Mouse (Mus musculus) urinary bladder, postnatal 36 days (tissue): ENCODE measurements around the gene Pik3r6.

Experiments used
- DNase-seq, 2 experiments: peaks; one replicate each; pipeline ENCODE4 v3.0.0; 2022; ENCODE audit warnings: low spot score in 2 of 2, mixed read lengths in 1 of 2

The Pik3r6 gene

DNA sequence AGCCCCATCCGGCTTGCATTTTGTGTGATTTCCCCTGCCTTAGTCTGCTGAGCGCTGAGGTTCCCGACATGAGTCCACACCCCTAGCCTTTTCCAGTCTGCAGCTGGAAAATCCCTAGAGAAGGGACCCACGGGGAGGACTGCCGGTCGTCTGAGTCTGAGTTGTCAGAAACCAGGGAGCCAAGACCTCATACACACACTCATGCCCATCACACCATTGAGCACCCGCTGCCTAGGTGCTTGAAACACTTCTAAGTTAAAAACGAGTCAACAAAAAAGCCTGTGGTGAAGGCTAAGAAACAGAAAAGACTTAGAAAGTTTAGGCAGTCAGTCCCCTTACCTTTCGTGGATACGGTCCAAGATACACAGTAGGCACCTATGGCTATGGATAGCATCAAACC is 15.1 kb upstream of the Pik3r6 start:
- DNase-seq: no peak

DNA sequence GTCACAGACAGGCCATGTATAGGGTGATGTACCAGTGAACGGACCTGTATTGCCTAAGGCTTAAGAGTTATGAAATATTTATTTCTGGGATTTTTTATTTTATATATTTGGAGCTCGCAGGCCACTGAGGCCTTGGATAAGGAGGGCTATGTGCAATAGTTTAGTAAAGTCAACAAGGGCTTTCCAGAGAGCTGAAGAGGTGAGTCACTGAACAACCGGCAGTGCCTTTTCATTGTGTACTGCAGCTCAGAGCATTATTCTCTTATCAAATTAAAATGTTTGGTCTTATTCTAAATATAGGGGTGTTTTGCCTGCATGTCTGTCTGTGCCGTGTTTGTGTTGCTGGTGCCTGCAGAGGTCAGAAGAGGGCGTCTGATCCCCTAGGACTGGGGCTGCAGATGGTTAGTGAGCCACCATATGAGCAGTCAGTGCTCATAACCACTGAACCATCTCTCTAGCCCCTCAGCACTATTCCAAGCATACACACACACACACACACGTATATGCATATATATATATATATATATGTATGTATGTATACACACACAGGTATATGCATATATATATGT is 14.5 kb upstream of the Pik3r6 start:
- no peak for DNase-seq

DNA sequence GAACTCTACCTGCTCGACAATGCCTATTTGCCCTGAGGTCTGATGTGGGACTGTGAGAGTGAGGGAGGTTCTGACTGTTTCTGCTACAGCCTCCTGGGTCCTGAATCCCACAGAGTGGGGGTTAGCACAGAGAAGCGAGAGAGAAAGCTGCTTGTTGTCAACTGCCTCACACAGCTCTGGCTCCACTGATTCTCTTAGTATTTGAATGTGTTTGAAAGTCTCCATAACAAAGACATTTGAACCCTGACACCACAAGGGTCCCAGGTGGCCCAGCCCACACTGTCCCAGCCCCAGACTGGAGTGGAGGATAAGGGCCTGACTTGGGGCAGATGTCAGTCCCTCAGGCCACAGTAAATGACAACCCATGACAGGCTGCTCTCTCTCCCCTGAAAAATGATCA is 13.6 kb upstream of the Pik3r6 start:
- no peak for DNase-seq

DNA sequence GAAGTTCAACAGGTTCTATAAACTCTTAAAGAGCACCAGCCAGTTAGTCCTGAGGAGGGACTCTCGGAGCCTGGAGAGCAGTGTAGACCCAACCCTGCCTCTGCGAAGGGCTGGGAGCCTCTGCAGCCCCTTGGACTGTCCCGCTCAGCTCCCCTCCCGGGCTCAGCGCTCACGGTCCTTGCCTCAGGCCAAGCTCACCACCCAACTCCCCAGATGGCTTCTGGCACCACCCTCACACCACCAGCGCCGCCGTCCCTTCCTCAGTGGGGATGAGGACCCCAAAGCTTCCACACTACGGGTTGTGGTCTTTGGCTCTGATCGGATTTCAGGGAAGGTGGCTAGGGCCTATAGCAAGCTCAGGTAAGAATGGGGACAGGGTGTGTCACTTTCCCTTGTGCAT is 10.2 kb upstream of the Pik3r6 start:
- DNase-seq: no peak

DNA sequence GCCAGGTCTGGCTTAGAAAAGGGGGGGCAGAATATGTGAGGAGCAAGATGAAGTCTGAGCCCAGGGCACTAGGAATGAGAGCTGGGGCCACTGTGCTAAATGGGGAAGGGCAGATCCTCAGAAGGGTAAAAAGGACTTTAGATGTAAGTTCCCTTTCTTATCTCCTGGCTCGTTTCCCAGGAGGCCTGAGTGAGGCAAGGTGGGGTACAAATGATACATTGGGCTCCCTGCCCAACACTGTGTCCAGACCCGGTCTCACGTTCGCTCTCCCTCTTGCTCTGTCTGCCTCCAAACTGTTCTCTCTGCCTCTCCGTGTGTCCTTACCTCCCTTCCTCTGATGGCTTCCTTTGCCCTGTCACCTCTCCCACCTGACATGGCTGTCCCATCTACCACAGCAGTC is 9.1 kb upstream of the Pik3r6 start:
- no peak for DNase-seq

DNA sequence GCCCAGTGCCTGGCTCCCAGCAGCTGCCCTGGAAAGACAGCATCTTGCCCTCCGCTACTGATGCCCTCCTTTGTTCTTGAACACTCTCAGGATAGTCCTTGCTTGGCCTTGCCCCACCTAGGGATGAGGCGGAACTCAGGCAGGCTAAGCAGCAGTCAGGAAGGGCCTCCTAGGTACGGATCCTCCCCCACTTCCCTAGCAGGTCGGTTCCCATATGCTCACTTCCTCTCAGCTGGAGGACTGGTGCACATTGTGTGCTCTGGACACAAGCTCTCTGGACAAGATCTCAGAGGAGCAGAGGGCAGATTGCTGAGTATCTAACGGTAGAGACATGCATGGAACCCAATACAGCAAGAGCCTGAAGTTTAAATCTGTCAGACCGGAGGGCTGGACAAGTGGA is 5.7 kb upstream of the Pik3r6 start:
- DNase-seq: no peak

DNA sequence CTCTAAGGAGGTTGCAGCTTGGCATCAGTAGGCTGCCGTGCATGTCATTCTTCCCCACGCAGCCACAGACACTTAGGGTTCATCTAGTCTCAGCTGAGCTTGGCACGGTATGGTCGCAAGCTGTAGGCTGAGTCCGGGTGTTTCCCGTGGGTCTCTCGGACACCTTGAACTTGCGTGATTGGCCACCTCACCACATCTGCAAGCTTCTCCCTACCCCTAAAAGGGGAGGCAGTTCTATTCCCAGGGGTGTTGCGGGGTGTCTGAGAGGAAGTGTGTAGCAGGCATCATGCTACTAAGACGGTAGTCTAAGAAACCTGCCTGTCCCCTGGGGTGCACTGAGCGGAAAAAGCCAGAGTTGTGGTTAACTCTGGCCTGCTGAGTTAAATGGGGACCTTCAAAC is 4.3 kb upstream of the Pik3r6 start:
- no peak for DNase-seq

DNA sequence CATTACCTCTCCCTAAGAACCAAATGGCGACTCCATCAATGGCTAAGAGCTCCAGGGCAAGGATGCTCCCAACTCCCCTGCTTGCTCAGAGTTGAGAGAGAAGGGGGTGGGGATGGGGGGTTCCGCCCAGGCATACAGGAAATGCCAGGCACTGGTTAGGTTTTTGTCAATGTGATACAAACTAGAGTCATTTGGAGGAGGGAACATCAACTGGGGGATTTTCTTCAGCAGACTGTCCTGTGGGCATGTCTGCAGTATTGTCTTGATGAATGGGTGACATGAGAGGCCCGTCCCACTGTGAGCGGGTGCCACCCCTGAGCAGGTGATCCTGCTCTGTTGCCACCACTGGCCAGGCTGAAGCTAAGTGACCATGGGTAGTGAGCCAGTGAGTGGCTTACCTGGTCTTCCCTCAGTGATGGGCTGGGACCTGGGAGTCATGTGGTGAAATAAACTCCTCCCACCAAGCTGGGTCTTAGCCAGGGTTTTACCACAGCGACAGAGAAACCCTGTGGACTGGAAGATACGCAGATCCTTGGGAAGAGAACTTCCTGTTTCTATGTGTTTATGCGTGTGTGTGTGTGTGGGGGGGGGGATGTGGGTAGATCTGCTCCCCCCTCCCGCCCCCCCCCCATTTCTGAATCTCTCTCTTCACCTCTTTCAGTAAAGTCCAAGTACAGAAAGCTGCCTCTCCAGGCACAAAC is 3.7 kb upstream of the Pik3r6 start:
- no peak for DNase-seq

DNA sequence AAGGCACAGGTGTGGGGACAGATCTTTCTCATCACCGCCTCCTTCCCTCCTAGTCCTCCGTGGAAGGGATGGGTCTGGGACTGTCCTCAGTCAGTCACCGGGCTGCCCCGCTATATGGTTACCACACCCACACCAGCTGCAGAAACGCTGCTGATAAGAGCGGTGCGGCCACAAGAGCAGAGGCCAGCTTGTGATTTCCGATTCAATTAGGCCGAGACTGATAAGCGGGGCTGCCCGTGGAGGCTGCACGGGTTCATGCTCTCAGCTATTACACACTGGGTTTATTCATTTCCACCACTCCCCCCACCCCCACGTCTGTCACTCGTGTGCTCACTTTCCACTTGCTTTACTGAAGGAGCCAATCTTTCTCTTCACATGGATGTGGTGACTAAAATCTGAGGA is 1.9 kb upstream of the Pik3r6 start:
- no peak for DNase-seq

DNA sequence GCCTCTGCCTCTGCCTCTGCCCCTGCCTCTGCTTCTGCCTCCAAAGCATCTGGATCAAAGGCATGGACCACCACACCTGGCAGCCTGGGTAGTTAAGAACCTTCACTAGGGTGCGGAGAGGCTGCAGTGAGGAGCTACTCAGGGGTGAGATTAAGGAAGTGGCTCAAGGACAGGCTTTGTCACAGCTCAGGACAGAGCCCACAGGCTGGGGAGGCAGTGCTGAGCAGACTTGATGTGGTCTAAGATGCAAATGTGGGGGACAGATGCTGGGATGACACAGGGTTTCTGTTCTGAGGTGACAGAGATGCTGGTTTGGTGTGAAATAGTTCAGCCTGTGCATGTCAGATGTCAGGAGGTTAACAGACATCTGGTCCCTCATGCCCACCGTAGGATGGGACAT is 411 bp upstream of the Pik3r6 start:
- no peak for DNase-seq

DNA sequence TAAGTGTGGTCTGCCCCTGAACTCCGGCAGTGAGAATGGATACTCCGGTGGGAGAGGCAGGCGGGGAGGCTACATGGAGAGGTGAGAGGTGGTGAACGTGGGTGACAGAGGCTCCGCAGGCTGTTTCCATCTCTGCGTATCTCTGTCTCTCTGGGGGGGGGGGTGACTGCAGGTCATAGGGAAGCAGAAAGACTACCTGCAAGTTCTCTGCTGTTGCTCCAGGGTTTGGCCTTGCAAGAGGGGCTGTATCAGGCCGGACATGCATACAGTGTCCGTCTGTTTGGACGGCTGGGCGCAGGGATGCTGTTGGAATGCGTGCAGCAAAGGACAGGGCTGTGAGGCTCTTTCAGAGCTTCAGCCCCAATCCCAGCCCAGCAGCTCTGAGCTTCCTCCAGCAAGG is 2.1 kb downstream of the Pik3r6 start:
- no peak for DNase-seq

DNA sequence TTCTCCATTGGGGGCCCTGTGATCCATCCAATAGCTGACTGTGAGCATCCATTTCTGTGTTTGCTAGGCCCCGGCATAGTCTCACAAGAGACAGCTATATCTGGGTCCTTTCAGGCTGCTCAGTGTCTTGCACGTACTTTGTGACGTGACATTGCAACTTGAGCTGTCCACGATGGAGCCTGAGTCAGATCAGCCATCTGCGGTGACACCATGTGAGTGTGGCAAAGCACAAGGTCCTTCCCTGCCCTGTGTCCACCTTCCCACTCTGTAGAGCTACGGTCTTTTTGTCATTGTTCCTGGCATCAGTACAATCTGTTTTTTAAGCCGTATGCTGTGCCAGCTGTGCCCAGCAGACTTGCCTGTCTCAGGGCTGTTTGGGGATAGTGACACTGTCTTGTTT is 4.4 kb downstream of the Pik3r6 start:
- DNase-seq: no peak

DNA sequence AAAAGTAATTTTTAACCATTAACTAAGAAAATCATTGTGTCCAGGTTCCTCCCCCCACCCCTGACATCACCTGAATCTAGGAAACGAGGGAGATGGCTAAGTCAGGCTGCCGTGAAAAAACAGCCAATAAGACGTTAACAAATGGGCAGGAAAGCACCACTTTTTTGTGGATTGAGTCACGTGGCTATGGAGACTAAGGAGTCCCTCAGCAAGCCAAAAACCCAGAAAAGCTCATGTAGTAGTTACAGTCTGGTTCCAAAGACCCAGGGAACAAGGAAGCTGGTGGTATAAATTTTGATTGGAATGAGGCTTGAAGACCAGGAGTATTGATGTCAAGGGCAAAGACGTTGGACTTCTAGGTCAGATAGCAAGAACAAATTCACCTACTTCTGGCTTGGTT is 5.8 kb downstream of the Pik3r6 start:
- DNase-seq: no peak

DNA sequence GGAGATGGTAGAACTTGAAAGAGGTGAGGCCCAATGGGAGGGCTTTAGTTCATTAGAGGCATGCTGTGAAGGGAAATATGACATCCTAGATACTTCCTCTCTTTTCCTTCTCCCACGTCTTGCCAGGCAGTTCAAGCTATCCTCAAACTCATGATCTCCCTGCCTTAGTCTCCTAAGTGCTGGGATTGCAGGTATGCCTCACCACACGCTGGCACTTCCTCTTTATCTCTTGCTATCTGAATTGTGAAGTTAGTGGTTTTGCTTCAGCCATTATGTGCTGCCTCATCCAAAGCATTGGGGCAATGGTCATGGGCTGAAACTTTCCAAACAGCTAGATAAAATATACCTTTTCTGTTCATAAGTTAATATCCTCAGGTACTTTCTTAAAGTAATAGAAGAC is 6.4 kb downstream of the Pik3r6 start:
- DNase-seq: no peak

DNA sequence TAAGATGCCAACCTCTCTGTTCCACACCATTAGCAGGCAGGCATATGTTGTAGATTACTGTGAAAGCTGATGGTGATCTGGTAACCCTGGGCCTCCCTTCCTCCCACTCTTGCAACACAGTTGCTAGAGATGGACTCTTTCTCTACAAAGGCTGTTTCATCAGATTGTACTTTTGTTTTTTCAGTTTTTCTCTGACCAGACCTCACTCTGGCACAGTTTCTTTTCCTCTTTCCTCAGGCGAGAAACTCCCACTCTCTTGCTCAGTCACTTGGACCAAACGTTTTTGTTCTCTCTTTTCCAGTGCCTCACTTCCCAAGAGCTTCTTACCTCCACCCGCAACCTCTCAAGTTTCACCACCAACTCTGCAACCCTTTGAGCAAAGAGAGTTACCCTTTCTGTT is 11.2 kb downstream of the Pik3r6 start:
- DNase-seq: no peak

DNA sequence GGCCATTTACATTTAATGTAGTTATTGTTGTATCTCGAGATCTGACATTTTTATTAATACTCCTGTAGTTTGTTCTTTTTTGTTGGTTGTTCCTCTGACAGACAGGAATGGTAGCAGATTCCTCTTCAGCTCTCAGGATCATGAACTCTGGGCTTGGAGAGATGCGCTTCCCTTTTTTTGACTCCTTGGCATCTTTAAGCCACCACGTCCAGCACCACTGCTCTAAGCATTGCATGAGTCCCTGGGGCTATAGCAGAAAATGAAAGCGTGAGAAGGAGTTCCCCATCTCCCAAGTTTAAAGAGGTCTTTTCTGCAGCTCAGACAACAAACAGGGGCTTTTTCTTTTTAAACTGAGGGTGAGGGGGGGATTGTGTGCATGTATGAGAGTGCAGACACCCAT is 16.5 kb downstream of the Pik3r6 start:
- no peak for DNase-seq

DNA sequence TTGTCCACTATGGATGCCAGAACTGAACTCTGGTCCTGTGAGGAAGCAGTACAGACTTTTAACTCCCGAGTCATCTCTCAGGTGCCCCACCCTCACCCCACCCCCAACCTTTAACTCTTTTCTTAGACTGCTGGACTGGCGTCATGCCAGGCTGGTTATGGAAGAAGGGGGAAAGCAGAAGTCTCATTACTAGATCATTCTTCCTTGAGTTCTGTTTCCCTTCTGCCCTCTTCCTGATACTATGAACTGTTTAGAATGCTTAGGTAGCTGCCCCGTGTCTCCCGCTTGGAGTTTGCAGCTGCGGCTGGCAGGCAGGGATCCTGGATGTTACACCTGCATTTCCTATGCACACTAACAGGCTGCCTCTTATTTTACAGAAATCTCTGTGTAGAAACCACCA is 17.0 kb downstream of the Pik3r6 start:
- no peak for DNase-seq

DNA sequence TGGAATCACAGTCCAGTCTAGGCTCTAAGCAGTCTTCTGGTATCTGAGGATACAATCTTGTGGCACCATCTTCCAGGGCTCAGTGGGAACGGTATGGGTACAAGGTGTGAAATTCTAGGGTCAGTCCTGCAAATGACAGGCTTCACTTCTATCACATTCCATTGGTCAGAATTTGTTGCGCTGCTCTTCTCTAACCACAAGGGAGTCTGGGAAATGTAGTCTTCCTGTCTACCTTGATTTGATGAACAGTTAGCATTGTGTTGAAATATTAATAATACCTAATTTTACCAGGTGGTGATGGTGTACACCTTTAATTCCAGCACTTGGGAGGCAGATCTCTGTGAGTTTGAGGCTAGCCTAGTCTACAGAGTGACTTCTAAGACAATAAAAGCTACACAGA is 17.6 kb downstream of the Pik3r6 start:
- no peak for DNase-seq

DNA sequence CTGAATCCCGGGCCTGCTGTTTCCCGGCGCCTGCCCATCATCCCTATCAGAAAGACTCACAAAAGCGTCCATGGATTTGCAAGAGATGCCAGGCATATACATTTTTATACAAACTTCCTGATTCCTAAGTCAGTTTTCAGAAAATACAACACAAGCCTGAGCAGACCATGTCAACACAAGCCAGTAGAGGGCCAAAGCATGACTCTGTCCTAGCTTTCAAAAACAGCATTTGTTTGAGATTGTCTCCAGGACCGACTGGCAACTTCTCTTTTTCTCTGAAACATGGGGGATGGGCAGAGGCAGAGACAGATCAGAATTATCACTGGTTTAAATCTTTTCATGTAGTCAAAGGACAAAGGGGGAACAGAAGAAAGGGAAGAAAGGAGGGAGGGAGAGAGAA is 18.5 kb downstream of the Pik3r6 start:
- no peak for DNase-seq

DNA sequence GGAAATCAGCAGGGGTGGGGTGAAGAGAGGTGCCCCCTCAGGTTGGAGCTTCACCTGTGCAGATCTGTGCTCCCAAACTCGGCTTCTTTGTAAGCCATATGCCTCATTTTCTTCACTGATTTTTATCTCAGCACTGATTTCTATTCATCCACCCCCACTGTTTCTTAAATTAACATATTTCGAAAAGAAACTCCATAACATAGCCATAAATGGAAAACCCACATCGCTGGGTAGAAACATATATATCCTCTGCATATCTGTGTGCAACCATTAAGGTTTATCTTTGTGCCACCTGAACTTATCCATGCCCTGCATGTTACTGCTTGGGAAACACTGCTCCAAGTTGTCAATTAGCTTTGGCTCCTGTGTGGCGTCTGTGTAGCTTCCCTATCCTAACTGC is 23.6 kb downstream of the Pik3r6 start:
- DNase-seq: no peak

DNA sequence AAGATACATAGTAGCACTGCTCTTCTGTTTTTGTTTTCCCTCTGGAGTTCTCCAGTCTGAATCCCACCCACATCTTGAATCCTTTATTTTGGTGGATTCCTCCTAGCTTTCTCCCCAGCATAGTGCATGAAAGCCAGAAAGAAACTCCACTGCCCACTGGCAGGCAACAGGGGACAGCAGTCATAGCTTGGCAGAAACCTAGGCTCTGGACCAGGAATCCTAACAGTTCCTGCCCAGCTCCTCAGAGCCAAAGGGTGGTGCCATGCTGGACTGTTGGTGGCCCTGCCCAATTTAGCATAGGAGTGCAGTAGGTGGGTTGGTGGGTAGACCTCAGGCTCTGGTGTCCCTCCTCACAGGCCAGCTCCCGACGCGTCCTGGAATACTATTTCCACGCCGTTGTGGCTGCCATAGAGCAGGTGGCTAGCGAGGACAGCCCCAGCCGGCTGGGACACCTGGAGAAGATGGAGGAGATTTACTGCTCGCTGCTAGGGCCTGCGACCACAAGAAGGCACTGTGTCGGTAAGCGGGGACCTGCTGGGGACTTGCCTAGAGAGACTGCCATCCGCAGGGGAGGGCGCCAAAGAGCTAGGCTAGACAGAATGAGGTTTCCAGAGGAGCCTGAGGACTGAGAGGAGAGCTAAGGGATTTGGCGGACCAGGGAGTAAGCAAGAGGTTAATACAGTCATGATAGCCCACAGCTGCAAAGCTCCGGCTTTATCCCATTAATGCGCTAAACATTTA is 28.4 kb downstream of the Pik3r6 start:
- peak; percentile 30 to 52 for DNase-seq

DNA sequence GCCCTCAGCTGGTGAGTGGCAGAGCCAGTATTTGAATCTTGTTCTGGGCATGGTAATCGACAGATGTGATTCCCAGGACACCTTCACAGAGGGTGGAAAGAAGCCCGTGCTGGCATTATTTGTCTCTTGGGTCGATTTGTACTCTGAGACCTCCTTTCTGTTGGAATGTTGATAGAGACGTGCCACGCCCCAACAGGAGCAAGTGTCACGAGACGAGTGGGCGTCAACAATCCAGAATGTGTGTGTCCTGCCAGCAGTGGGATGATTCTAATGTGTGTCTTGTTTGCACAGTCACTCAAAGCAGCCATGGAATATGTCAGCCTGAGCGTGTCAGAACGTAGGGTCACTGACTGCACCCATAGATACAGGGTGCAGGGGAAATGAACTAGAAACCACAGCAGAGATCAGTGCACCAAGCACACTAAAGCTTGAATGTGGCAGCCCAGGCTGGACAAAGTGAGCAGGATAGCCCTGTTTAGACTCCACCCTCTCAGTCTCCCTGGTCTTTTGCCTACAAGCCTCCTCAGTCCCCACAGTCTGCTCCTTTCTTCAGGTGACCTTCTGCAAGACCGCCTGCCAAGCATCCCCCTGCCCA is 29.2 kb downstream of the Pik3r6 start:
- no peak for DNase-seq

DNA sequence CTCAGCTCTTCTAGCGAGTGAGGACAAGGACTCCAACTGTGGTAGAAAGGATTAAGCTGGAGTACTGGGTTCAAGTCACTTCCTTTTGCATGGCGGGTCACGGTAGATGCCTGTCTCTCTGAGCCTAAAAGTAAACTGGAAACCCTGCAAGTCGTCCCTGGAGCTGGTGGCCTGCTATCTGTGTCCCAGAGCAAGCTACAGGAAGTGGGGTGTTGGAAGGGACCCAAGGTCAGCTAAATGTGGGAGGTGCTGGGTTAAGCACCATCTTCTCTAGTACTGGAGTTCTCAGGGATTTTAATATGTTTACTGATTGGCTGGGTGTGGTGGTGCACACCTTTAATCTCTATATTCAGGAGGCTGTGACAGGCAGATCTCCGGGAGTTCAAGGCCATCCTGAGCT is 30.0 kb downstream of the Pik3r6 start:
- DNase-seq: no peak
